Mouse (Mus musculus): ENCODE results near the gene Wsb2.

GRCm38 (mm10) chr5:117380199-117380598 is 23.1 kb downstream of the Wsb2 start:
- TF ChIP-seq CTCF (IDR thresholded peaks at IDR 0.05; ENCODE audit: borderline replicate concordance, insufficient read depth, low read depth, low read length) (no peak), POLR2A (IDR thresholded peaks at IDR 0.05; ENCODE audit: borderline replicate concordance, insufficient read depth, low read length) (no peak)

All from cerebellum, adult 2 months (tissue).